Mouse (Mus musculus): Measurements from ENCODE around the gene Gm38431.

Gm38431 gene

GRCm38 (mm10) chr9:21018600-21018999 lies 73.2 kb downstream of the Gm38431 start:
- no peak for DNase-seq (ENCODE audit: low spot score in 2 of 2)
